Comparison of ENCODE assay signal across 8 mouse cellular contexts in the genomic region with DNA sequence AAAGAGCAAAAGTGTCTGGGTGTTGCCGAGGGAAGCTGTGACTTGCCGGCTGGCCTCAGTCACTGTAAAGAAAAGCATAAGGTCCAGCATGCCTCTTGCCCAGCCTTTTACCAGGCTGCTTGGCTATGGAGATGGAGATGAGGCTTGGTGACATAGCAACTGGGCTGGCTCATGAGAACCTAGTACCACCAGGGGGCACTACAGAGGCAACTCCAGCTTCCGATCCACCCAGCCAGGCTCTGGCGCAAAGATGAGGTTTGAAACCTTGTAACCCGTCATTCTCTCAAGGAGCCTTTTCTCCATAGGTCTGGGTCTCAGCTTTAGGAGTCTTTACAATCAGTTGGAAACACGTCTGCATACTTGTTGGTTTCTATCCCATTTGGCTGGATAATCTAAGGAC.
DNase-seq lines count a peak whose midpoint lies in the region; ATAC-seq and TF ChIP-seq lines count a peak whose summit lies in the region.

No protein-coding gene starts in this region.

- no peak for ATAC-seq in intestine, postnatal 0 days
- ATAC-seq in midbrain, postnatal 0 days (ENCODE audit: low FRiP score), result peak; percentile 49; the same call in 1 of the 2 replicates

- 22% methylated on average over 6 of the region's 6 CpGs for WGBS in intestine, postnatal 0 days
- WGBS in midbrain, postnatal 0 days, result 22% methylated on average over 6 of the region's 6 CpGs

- H3K36me3 ChIP-seq in intestine, postnatal 0 days (ENCODE audit: control insufficient read depth, insufficient read depth), result no peaks in the 10 kb centered on the region
- H3K36me3 ChIP-seq in midbrain, postnatal 0 days (ENCODE audit: insufficient read depth, low read length), result no peaks in the 10 kb centered on the region

- no peaks in the 10 kb centered on the region for H3K9me3 ChIP-seq in intestine, postnatal 0 days (ENCODE audit: control insufficient read depth)
- H3K9me3 ChIP-seq in midbrain, postnatal 0 days (ENCODE audit: low read length), result no peaks in the 10 kb centered on the region

- no peak overlapping the region for H3K4me2 ChIP-seq in intestine, postnatal 0 days (replicated peaks; ENCODE audit: low read depth)
- H3K4me2 ChIP-seq in midbrain, postnatal 0 days (ENCODE audit: low read depth, low read length, poor library complexity, severe bottlenecking), result no peak overlapping the region

- TF ChIP-seq CTCF in intestine, postnatal 0 days (IDR thresholded peaks at IDR 0.05; ENCODE audit: low read depth), result peak; percentile 91
- TF ChIP-seq CTCF in midbrain, postnatal 0 days (IDR thresholded peaks at IDR 0.05), result peak; percentile 82

- no peak overlapping the region for H3K4me3 ChIP-seq in intestine, postnatal 0 days (ENCODE audit: low read depth, low read length)
- H3K4me3 ChIP-seq in midbrain, postnatal 0 days (ENCODE audit: low read depth, low read length), result no peak overlapping the region

- intact Hi-C loops in left cerebral cortex, postnatal 36 days (cut with DNase I), result loop anchor here (1.0 to 5.0 kb wide), 2 partner anchors 111 to 193 kb away; no protein-coding TSS in a partner anchor

- no peaks in the 10 kb centered on the region for H3K4me1 ChIP-seq in intestine, postnatal 0 days (replicated peaks; ENCODE audit: control insufficient read depth, insufficient read depth, low read length)
- H3K4me1 ChIP-seq in midbrain, postnatal 0 days (ENCODE audit: insufficient read depth, low read length), result no peaks in the 10 kb centered on the region

- no peak overlapping the region for H3K9ac ChIP-seq in intestine, postnatal 0 days (ENCODE audit: low read depth, low read length)
- H3K9ac ChIP-seq in midbrain, postnatal 0 days (replicated peaks; ENCODE audit: low read length, poor library complexity, severe bottlenecking), result no peak overlapping the region

- no peak overlapping the region for H3K27ac ChIP-seq in intestine, postnatal 0 days (ENCODE audit: low read depth, low read length)
- no peak overlapping the region for H3K27ac ChIP-seq in midbrain, postnatal 0 days (ENCODE audit: low read depth, low read length)

- DNase-seq in 3T3-L1 (ENCODE audit: low read depth, low spot score), result peak; percentile 82
- peak; percentile 62 for DNase-seq in T-cell, adult 2 months (ENCODE audit: low spot score)
- DNase-seq in cerebellum, postnatal 10 days, result peak; percentile 92 to 95
- peak; percentile 79 to 84 for DNase-seq in frontal cortex, postnatal 36 days (ENCODE audit: low spot score in 2 of 2)
- DNase-seq in left cerebral cortex, postnatal 36 days (ENCODE audit: low spot score in 2 of 2), result peak; percentile 77 to 79
- peak; percentile 82 for DNase-seq in midbrain, postnatal 0 days (ENCODE audit: low spot score)
- peak; percentile 50 to 85 for DNase-seq in spleen, postnatal 4 days (ENCODE audit: low spot score in 2 of 2)

- H3K27me3 ChIP-seq in intestine, postnatal 0 days (replicated peaks; ENCODE audit: control insufficient read depth, insufficient read depth, low read length), result no peaks in the 10 kb centered on the region
- no peaks in the 10 kb centered on the region for H3K27me3 ChIP-seq in midbrain, postnatal 0 days (ENCODE audit: insufficient read depth, low read length)
